Mouse (Mus musculus) intestine, embryonic 16.5 days (tissue): Measurements from ENCODE around the gene Plxna3. TPM values are rescaled to one million over a fixed set of nuclear protein-coding genes. Genes with fewer than 3 reads are reported as not detected.
"Not testable (repeated sequence)": the region's sequence is repeated elsewhere in the genome, so short reads cannot be mapped to it uniquely, and the experiment has no call there.

Experiments used
- ATAC-seq: fragments of 200-750 bp; cut with Nextera tagmentation; 2 replicates; pipeline ENCODE4 v1.8.0; 2017; ENCODE audit warnings: moderate TSS enrichment, moderate library complexity
- H3K27ac ChIP-seq: fragments of 300-500 bp; sonication (generic); 2 replicates; pipeline ENCODE4 v1.5.1; 2014; ENCODE audit warnings: mild to moderate bottlenecking, low read length
- H3K27me3 ChIP-seq: fragments of 300-500 bp; sonication (generic); replicated peaks from 2 replicates; pipeline ENCODE4 v1.6.1; 2014; ENCODE audit warnings: low read length, control low read depth, mixed read lengths; ENCODE audit not compliant: control insufficient read depth, insufficient read depth
- H3K36me3 ChIP-seq: fragments of 300-500 bp; sonication (generic); 2 replicates; pipeline ENCODE4 v1.6.1; 2014; ENCODE audit warnings: low read length, control low read depth; ENCODE audit not compliant: control insufficient read depth, insufficient read depth
- H3K4me1 ChIP-seq: fragments of 300-500 bp; sonication (generic); 2 replicates; pipeline ENCODE4 v1.6.1; 2014; ENCODE audit warnings: low read length, control low read depth, mixed read lengths; ENCODE audit not compliant: control insufficient read depth, insufficient read depth
- H3K4me2 ChIP-seq: fragments of 300-500 bp; sonication (generic); 2 replicates; pipeline ENCODE4 v1.6.1; 2014; ENCODE audit warnings: low read depth, low read length, control low read depth
- H3K4me3 ChIP-seq: fragments of 300-500 bp; sonication (generic); 2 replicates; pipeline ENCODE4 v1.5.1; 2014; ENCODE audit warnings: mild to moderate bottlenecking, low read length
- H3K9ac ChIP-seq: fragments of 300-500 bp; sonication (generic); 2 replicates; pipeline ENCODE4 v1.6.1; 2014; ENCODE audit warnings: low read depth, low read length
- H3K9me3 ChIP-seq: fragments of 300-500 bp; sonication (generic); 2 replicates; pipeline ENCODE4 v1.6.1; 2016; ENCODE audit warnings: low read length, control low read depth; ENCODE audit not compliant: control insufficient read depth
- WGBS: fragments of 180-500 bp; shearing (Covaris S2); extraction: QIAGEN DNeasy Blood & Tissue Kit; methylation state at CpG from one replicate; pipeline ENCODE4 v1.1.7; 2014; 5-methylcytosine and 5-hydroxymethylcytosine counted together
- polyA plus RNA-seq: library from polyadenylated mRNA; unstranded; fragments of >200 nt; fragmentation: Nextera tagmentation; extraction: Ambion mirVana; gene quantifications from 2 replicates; pipeline ENCODE4 v1.2.1, GENCODE M21; 2015

Plxna3 gene
- polyA plus RNA-seq, 1 experiment from 2014 or later, result 5.8 TPM

DNA sequence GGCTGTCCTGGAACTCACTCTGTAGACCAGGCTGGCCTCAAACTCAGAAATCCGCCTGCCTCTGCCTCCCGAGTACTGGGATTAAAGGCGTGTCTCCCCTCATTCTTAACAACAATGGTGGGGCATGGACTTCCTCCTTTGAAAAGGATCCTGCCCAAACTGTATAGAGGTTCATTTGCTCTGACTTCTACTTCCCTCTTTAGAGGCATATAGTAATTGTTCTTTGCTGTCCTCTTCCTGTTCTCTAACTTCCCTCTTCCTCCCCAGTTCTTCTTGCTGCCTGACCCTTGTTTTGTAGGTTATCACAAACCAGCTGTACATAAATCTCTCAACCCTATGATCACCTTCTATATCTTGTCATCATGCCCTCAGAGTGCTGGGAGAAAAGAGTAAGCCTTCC is 29.1 kb upstream of the Plxna3 start:
- no peaks in the 10 kb centered on the region for H3K4me1 ChIP-seq
- 92% methylated on average over 3 of the region's 3 CpGs for WGBS

DNA sequence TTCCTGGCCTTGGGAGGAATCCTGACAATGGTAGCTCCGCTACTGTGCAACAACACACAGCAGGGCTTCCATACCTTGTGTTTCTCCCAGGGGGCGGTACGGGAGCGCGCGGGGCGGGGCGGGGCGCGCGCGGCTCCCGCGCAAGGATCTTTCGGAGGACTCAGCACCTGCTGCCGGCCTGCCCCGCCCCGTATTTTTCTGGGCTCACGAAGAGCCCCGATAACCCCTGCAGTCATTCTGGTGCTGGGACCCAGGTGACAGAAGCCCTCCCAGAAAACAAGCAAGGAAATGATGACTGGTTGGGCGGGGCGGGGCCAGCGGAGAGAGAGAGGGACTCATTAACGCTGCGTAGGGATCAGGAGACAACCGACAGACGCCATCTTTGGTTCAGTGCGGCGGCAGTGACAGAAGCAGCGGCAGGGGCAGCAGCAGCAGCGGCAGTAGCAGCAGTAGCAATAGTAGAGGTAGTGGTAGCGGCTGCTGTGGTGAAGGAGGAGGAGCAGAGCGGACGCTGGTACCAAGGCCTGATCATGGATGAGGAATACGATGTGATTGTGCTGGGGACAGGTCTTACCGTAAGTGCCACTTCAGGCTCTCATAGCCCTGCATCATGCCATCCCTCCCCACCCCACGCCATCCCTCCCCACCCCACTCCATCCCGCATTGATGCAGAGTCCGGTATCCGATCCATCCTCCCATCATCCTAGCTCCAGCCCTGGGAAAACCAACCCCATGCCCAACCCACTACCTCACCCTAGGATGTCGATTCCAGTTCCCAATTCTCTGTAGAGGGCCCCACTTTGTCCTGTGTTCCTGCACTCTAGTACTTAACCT is 23.8 kb upstream of the Plxna3 start, which contains the start of gene Gdi1:
Gene Gdi1, plus strand, starts transcription at position 132 of the 834 bp plus-strand sequence.
- Histone ChIP-seq H3K9me3 (no peaks in the 10 kb centered on the region), H3K9ac (peak within 1 kb of the TSS; percentile 74), H3K4me1 (no peaks in the 10 kb centered on the region), H3K36me3 (peaks cover 7% of the 10 kb centered on the region), H3K27ac (peak within 1 kb of the TSS; percentile 83), H3K4me2 (peak within 1 kb of the TSS; percentile 62), H3K4me3 (peak within 1 kb of the TSS; percentile 58), H3K27me3 (no peaks in the 10 kb centered on the region)
- WGBS, result 11% methylated on average over 41 of the region's 41 CpGs
- ATAC-seq, result peak; percentile 85

More for the DNA sequence above, 29.1 kb upstream of the Plxna3 start:
- H3K9ac ChIP-seq, result no peak overlapping the region
- no peak overlapping the region for H3K4me2 ChIP-seq
- H3K9me3 ChIP-seq, result no peaks in the 10 kb centered on the region
- no peak overlapping the region for H3K4me3 ChIP-seq
- no peak for ATAC-seq
- no peak overlapping the region for H3K27ac ChIP-seq
- 0 out of 2 replicates have a peak, but pooled peaks cover 2% of the 10 kb centered on the region for H3K36me3 ChIP-seq
- H3K27me3 ChIP-seq, result no peaks in the 10 kb centered on the region

DNA sequence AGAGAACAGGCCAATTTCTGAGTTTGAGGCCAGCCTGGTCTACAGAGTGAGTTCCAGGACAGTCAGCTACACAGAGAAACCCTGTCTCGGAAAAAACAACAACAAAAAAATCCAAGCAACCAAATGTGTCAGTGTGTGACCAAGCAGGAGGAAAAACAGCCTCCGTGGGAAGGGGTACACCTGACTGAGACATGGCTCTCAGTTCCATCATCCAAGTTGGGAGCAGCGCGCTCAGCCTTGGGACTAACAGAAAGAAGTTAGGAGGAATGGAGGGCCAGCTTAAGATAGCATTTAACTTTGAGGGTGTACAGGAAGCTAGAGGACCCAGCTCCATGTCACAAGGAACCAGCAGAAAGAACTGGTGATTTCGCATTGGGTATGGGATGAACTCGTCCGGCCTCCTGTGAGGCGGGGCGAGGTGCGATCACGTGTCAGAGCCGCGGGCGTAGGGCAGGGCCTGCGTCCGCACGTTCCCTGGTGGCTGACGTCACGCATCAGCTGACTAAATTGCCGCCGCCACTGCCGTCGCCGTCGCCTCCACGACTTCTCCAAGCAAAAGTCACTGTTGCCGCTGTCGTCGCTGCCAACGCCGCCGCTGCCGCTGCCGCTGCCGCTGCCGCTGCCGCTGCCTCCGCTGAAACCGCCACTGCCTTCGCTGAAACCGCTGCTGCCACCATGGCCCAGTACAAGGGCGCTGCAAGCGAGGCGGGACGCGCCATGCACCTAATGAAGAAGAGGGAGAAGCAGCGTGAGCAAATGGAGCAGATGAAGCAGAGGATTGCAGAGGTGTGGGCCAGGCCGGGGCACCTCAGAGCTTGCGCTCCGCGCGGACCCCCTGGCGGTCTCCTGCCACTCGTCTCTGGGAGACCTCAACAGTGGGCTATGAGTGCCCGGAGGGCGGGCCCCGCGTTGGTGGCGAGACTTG is 16.1 kb upstream of the Plxna3 start, which contains the start of gene Fam50a:
Gene Fam50a, plus strand, starts transcription at position 494 of the 925 bp plus-strand sequence.
- peak within 1 kb of the TSS; percentile 75 for H3K27ac ChIP-seq
- no peaks in the 10 kb centered on the region for H3K4me1 ChIP-seq
- H3K9me3 ChIP-seq, result no peaks in the 10 kb centered on the region
- peak within 1 kb of the TSS; percentile 68 for H3K4me3 ChIP-seq
- WGBS, result 16% methylated on average over 57 of the region's 59 CpGs
- ATAC-seq, result peak; percentile 99
- peaks cover 8% of the 10 kb centered on the region for H3K36me3 ChIP-seq
- H3K4me2 ChIP-seq, result peak within 1 kb of the TSS; percentile 68
- H3K27me3 ChIP-seq, result no peaks in the 10 kb centered on the region
- peak within 1 kb of the TSS; percentile 85 for H3K9ac ChIP-seq

DNA sequence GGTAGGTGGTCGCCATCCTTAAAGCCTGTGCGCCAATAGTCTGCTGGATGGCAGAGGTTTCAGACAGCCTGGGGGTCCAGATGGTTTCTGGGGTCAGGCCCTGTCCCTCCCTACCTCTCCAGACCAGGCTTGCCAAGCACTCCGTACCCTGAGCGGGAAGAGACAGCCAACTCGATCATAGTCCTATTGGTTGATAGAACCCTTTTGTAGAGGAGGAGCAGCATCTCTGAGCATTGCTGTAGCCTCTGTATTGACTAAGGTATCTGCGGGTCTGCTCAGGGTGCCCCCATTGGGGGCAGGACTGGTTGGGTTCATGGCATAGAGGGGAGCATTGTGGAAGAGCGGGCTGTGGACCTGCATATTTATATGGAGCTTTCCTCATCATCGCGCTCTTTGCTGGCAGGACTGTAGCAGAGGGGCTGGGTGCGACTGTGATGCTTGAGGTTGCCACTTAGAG is 377 bp downstream of the Plxna3 start:
- Histone ChIP-seq H3K4me3 (peak overlapping the region; percentile 51), H3K4me1 (peaks cover 12% of the 10 kb centered on the region), H3K36me3 (no peaks in the 10 kb centered on the region), H3K9ac (peak overlapping the region; percentile 71), H3K27me3 (no peaks in the 10 kb centered on the region), H3K4me2 (peak overlapping the region; percentile 61), H3K27ac (no peak overlapping the region), H3K9me3 (no peaks in the 10 kb centered on the region)
- no peak; the same call in 1 of the 2 replicates for ATAC-seq
- 23% methylated on average over 10 of the region's 10 CpGs for WGBS

DNA sequence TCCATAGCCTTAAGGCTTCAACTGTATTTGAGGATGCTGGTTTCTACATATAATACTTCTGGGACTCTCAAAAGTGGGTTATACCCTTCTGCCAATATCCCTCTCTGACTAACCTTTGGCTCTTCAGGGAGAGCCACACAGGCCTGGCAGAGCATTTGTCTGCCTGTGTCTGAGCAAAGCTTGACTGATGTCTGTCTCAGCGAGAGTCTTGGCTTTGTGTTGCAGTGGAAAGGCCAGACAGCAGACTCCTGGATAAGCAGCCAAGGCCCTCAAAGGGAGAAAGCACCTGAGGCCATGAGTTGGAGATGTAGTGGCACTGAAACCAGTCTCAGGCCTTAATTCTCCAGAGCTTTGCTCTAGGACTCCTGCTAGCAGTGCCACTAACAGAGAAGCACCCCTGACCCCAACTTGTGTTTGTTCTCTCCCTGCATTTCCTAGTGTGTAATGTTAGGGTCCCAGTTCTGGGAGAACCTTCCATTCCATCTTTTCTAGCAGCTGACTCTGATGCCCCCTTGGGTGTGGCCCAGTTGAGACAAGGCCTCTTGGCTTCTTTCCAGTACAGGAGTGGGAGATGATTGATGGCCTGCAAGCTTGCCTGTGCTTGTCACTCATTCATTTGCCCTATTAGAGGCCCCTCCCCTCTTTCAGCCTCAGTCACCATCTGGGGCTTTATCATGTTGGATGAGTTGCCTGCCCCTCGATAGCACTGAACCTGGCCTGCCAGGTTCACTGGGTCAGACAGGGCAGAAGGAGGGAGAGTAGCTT is 1.5 kb downstream of the Plxna3 start:
- Histone ChIP-seq H3K9me3 (no peaks in the 10 kb centered on the region), H3K4me3 (no peak overlapping the region), H3K4me1 (peaks cover 12% of the 10 kb centered on the region), H3K4me2 (peak overlapping the region; percentile 61; the same call in 1 of the 2 replicates), H3K9ac (no peak overlapping the region), H3K27me3 (no peaks in the 10 kb centered on the region), H3K36me3 (no peaks in the 10 kb centered on the region), H3K27ac (no peak overlapping the region)
- no peak for ATAC-seq
- 45% methylated on average over 2 of the region's 2 CpGs for WGBS

DNA sequence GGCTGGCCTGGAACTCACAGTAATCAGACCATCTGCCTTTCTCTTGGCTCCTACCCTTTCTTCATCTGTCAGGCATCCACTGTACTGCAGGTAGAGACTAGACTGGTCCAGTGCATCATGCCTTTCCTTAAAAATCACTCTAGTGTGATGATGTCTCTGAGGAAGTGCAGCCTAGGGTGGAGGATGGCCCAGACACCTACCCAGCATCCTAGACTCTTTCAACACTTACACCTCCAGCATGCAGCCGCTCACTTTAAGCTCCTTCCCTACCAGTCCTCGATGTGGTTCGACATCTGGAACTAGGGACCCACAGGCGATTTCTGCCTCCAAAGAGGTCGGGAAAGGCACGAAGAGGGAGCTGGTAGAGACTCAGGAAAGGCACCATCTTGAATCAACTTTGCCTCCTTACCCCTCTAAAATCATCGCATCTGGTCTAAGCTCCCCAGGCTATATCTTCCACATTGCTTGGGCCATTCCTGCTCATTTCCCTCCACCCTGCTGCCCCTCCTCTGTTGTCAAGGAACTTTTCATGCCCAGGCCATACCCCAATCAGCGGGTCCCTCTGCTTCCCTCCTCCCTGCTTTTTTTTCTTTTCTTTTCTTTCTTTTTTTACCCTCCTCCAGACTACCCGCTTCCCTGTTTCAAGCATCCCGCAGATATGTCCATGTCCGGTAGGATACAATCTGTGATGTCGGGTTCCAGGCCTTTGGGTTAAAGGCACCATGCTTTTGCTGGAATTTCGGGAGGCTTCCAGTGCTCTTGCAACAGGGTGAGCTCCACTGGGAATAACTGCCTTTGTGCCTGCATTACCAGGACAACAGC is 24.0 kb downstream of the Plxna3 start:
- 21% methylated on average over 13 of the region's 13 CpGs for WGBS
- Histone ChIP-seq H3K4me2 (peak overlapping the region; percentile 53), H3K9ac (peak overlapping the region; percentile 60), H3K27ac (no peak overlapping the region; the same call in 1 of the 2 replicates), H3K27me3 (no peaks in the 10 kb centered on the region), H3K4me3 (peak overlapping the region; percentile 54), H3K36me3 (no peaks in the 10 kb centered on the region), H3K4me1 (no peaks in the 10 kb centered on the region), H3K9me3 (no peaks in the 10 kb centered on the region)
- ATAC-seq, result peak; percentile 63

DNA sequence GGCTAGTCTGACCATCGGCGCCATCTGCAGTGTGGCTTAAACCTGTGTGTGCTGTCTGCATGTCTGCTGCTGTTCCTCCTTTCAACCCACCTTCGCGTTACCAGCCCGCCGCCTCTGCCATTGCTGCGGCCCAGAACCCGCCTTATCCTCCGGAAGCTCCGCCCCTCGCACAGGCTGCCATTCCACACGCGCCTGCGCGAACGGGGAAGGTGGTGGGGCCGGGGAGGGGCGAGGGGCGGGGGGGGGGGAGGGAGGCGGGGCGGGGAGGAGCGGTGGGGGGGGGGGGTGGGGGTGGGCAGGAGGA is 24.6 kb downstream of the Plxna3 start, which contains the start of gene Lage3:
Gene Lage3, minus strand, starts transcription at position 152 of the 304 bp plus-strand sequence.
- peak within 1 kb of the TSS; percentile 60 for H3K9ac ChIP-seq
- no peaks in the 10 kb centered on the region for H3K36me3 ChIP-seq
- no peak within 1 kb of the TSS; the same call in 1 of the 2 replicates for H3K27ac ChIP-seq
- H3K27me3 ChIP-seq, result no peaks in the 10 kb centered on the region
- no peaks in the 10 kb centered on the region for H3K4me1 ChIP-seq
- H3K9me3 ChIP-seq, result no peaks in the 10 kb centered on the region
- H3K4me3 ChIP-seq, result peak within 1 kb of the TSS; percentile 54
- ATAC-seq, result peak; percentile 87
- peak within 1 kb of the TSS; percentile 53 for H3K4me2 ChIP-seq
- WGBS, result 10% methylated on average over 14 of the region's 22 CpGs

DNA sequence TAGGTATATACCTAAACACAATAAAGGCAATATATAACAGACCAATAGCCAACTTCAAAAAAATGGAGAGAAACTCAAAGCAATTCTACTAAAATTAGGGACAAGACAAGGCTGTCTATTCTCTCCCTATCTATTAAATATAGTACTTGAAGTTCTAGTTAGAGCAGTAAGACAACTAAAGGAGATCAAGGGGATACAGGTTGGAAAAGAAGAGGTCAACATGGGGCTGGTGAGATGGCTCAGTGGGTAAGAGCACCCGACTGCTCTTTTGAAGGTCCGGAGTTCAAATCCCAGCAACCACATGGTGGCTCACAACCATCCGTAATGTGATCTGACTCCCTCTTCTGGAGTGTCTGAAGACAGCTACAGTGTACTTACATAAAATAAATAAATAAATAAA is 28.2 kb downstream of the Plxna3 start:
- H3K4me1 ChIP-seq, result not testable (repeated sequence)
- 78% methylated on average over 3 of the region's 3 CpGs for WGBS

More for the DNA sequence above, 28.2 kb downstream of the Plxna3 start:
- not testable (repeated sequence) for H3K9me3 ChIP-seq, H3K27ac ChIP-seq, ATAC-seq, H3K27me3 ChIP-seq, H3K36me3 ChIP-seq, H3K9ac ChIP-seq, H3K4me2 ChIP-seq, H3K4me3 ChIP-seq
